Mouse (Mus musculus) gastrocnemius, adult 2 months (tissue): ENCODE measurements around the gene Cdk20. TPM values are rescaled to one million over a fixed set of nuclear protein-coding genes. Genes with fewer than 3 reads are reported as not detected.

Experiments
- DNase-seq: peaks from one replicate; pipeline ENCODE4 v3.0.0; 2022
- H3K27ac ChIP-seq: fragments of 200-600 bp; 2 replicates; pipeline ENCODE4 v1.8.1; 2022; ENCODE audit warnings: mild to moderate bottlenecking
- H3K4me3 ChIP-seq: fragments of 200-600 bp; 2 replicates; pipeline ENCODE4 v1.8.1; 2022; ENCODE audit warnings: mild to moderate bottlenecking, moderate library complexity
- CTCF ChIP-seq: fragments of 200-600 bp; IDR thresholded peaks from 2 replicates; pipeline ENCODE4 v1.8.1; 2022; ENCODE audit warnings: antibody characterized with exemption, mild to moderate bottlenecking, moderate library complexity
- intact Hi-C: fragments of 180-260 bp; cut with DNase I; formaldehyde crosslinking; loops from one replicate; pipeline ENCODE4 v1.15.1; 2025
- long read RNA-seq, 2 experiments: library from polyadenylated mRNA; stranded (forward); transcript quantifications; one replicate each; pipeline ENCODE4 v2.0.0; 2021
- total RNA-seq, 2 experiments: library from RNA; stranded (reverse); gene quantifications; 2 replicates each; pipeline ENCODE4 v1.2.3; 2021

Gene Cdk20
- 1 to 10 TPM; 2.1 to 3.3 TPM for total RNA-seq
- long read RNA-seq, experiment 1, full-length matches to known transcripts: 4 of 6 reads
- long read RNA-seq, experiment 1, partial matches to known transcripts: 0 of 6 reads
- long read RNA-seq, experiment 1, other reads (novel, unspliced or antisense): 2 of 6 reads
- long read RNA-seq, experiment 2, full-length matches to known transcripts: 2 of 2 reads
- long read RNA-seq, experiment 2, partial matches to known transcripts: 0 of 2 reads
- long read RNA-seq, experiment 2, other reads (novel, unspliced or antisense): 0 of 2 reads

- intact Hi-C loops: loop anchor here (5.0 kb wide), 1 partner anchor 270 kb away; the partner anchor contains the start of gene Habp4
Observed at GRCm38 (mm10) chr13:64432017-64432995, at the start of gene Cdk20. TSS of gene Cdk20 (plus strand) at chr13:64432314.

DNA sequence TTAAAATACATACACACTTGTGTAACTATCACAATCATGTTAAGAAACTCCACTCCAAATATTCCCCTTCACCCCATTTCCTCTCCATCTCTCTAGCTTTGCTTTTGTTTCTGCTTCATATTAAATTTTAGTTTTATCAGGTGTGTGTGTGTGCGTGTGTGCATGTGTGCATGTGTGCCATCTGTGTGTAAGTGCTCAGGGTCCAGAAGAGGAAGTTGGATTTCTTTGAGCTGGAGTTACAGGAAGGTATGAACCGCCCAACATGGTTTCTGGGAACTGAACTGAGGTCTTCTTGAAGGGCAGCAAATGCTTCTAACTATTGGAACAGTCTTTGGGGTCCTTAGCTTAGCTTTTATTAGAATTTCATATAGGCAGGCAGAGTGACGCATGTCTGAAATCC is 47.2 kb upstream of the Cdk20 start:
- no peak overlapping the region for H3K27ac ChIP-seq
- DNase-seq: no peak
- intact Hi-C loops: no loop called here
- TF ChIP-seq CTCF: no peak
- H3K4me3 ChIP-seq: no peak overlapping the region

More at GRCm38 (mm10) chr13:64432017-64432995, at the start of gene Cdk20:
- Histone ChIP-seq H3K27ac (peak within 1 kb of the TSS; percentile 90), H3K4me3 (peak within 1 kb of the TSS; percentile 88)
- DNase-seq: peak; percentile 94
- peak; percentile 85 for TF ChIP-seq CTCF

DNA sequence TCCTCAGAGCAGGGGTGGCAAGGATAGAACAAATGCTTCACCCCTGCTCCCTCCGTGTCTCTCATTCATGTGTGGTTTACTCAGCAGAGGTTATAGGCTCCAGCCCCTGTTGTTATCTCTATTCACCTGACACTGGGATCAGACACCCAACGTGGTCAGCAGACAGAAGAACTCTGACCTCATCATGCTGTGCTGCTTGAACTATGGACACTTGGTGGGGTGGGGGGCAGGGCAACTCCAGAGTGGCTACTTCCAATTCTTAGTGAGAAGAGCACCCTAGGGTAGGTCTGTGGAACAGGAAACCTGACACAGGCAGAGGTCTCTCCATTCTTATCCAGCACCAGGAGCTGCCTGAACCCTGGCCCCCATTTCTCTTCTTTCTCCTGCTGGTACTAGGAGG is 46.1 kb upstream of the Cdk20 start:
- no peak for TF ChIP-seq CTCF
- H3K4me3 ChIP-seq: no peak overlapping the region
- DNase-seq: no peak
- intact Hi-C loops: no loop called here
- H3K27ac ChIP-seq: no peak overlapping the region

- no peak for TF ChIP-seq CTCF
- intact Hi-C loops: no loop called here
- no peak for DNase-seq
Observed at GRCm38 (mm10) chr13:64388415-64388814, 43.7 kb upstream of the Cdk20 start.

GRCm38 (mm10) chr13:64396979-64397378 is 35.1 kb upstream of the Cdk20 start:
- intact Hi-C loops: no loop called here
- TF ChIP-seq CTCF: no peak
- H3K27ac ChIP-seq: peak overlapping the region; percentile 36

More at GRCm38 (mm10) chr13:64388415-64388814, 43.7 kb upstream of the Cdk20 start:
- H3K4me3 ChIP-seq: no peak overlapping the region
- no peak overlapping the region for H3K27ac ChIP-seq

GRCm38 (mm10) chr13:64398065-64398464 is 34.0 kb upstream of the Cdk20 start:
- intact Hi-C loops: no loop called here
- no peak for TF ChIP-seq CTCF
- H3K4me3 ChIP-seq: no peak overlapping the region
- peak; percentile 18 for DNase-seq
- H3K27ac ChIP-seq: peak overlapping the region; percentile 36

More at GRCm38 (mm10) chr13:64396979-64397378, 35.1 kb upstream of the Cdk20 start:
- DNase-seq: no peak
- no peak overlapping the region for H3K4me3 ChIP-seq

DNA sequence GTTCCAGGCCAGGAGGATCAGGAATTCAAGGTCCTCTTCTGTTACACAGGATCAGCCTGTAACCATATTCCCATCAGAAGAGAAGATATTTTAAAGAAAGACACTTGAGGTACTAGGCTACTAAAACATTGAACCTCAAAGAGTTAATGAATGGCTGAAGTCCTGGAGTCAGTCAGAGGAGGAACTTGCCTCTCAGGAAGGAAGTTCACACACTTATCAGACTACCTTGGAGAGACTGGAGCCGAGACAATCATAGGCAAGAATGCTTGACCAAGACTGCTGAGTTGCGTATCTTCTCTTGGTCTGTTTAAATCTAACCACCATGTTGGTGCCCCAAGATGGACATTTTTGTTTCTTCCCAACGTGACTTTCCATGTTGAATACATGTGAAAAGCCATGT is 32.2 kb upstream of the Cdk20 start:
- no peak for TF ChIP-seq CTCF
- peak overlapping the region; percentile 86 for H3K27ac ChIP-seq
- DNase-seq: no peak
- H3K4me3 ChIP-seq: no peak overlapping the region
- intact Hi-C loops: no loop called here

GRCm38 (mm10) chr13:64400801-64401361 is 31.2 kb upstream of the Cdk20 start:
- intact Hi-C loops: no loop called here
- peak; percentile 72 for DNase-seq
- Histone ChIP-seq H3K4me3 (peak overlapping the region; percentile 44), H3K27ac (peak overlapping the region; percentile 86)
- TF ChIP-seq CTCF: no peak

- DNase-seq: peak; percentile 17
Observed at GRCm38 (mm10) chr13:64402006-64402405, 30.1 kb upstream of the Cdk20 start.

GRCm38 (mm10) chr13:64402504-64402949 is 29.6 kb upstream of the Cdk20 start:
- H3K4me3 ChIP-seq: no peak overlapping the region
- peak overlapping the region; percentile 86 for H3K27ac ChIP-seq
- no peak for TF ChIP-seq CTCF
- intact Hi-C loops: no loop called here
- no peak for DNase-seq

More at GRCm38 (mm10) chr13:64402006-64402405, 30.1 kb upstream of the Cdk20 start:
- Histone ChIP-seq H3K4me3 (peak overlapping the region; percentile 44; the same call in 1 of the 2 replicates), H3K27ac (peak overlapping the region; percentile 86)
- intact Hi-C loops: no loop called here
- TF ChIP-seq CTCF: no peak

DNA sequence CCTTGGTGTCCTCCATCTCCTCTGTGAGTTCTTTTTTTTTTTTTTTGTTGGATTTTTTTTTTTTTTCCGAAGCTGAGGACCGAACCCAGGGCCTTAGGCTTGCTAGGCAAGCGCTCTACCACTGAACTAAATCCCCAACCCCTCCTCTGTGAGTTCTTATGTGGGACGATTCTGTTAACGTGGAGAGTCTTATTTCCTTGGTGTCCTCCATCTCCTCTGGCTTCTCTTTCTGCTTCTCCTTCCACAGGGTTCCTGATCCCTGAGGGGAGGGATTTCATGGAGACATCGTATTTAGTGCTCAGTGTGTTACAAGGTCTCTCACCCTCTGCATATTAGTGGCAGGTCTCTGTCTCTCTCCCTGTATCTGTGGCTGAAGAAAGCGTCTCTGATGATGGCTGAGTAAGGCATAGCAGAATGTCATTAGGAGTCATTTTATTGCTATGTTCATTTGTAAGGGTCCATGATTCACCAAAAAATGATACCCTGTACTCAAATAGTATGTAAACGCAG is 29.1 kb upstream of the Cdk20 start:
- peak overlapping the region; percentile 86 for H3K27ac ChIP-seq
- H3K4me3 ChIP-seq: no peak overlapping the region
- no peak for TF ChIP-seq CTCF
- DNase-seq: no peak
- intact Hi-C loops: no loop called here

DNA sequence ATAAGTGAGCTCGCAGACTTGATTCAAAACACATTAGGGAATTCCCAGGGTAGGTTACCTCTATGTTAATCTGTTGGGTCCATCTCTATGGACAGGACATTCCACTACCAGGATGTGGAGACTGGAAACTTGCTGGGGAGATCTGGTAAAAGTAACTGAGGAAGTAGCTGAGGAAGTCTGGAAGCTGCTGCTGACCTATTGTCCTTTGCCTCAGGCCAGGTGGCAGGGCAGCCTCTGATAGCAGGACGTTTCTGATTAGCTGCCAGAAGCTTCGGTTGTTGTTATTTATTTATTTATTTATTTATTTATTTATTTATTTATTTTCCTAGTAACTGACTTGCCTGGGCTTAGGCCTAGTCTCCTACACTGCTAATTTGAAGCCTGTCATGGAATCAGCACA is 28.6 kb upstream of the Cdk20 start:
- intact Hi-C loops: no loop called here
- peak overlapping the region; percentile 86 for H3K27ac ChIP-seq

More for the DNA sequence above, 28.6 kb upstream of the Cdk20 start:
- TF ChIP-seq CTCF: no peak
- DNase-seq: no peak
- no peak overlapping the region for H3K4me3 ChIP-seq
